Mouse (Mus musculus): ENCODE measurements around the gene Rcc1. TPM values are rescaled to one million over a fixed set of nuclear protein-coding genes. Genes with fewer than 3 reads are reported as not detected.
A peak's percentile ranks its signal among the peaks of the same experiment; 100 is the strongest.

Gene Rcc1
- polyA plus RNA-seq, 1 experiment from 2014 or later, result 66.2 TPM

GRCm38 (mm10) chr4:132352739-132353138, 666 bp downstream of the Rcc1 start:
- peak overlapping the region; percentile 67 for H3K4me2 ChIP-seq
- ATAC-seq (ENCODE audit: insufficient number of reproducible peaks, low FRiP score, low TSS enrichment, low read depth), result no peak
- no peaks in the 10 kb centered on the region for H3K9me3 ChIP-seq
- H3K9ac ChIP-seq, result peak overlapping the region; percentile 86
- peak overlapping the region; percentile 96 for H3K27ac ChIP-seq
- H3K4me3 ChIP-seq, result peak overlapping the region; percentile 75
- peaks cover 17% of the 10 kb centered on the region for H3K4me1 ChIP-seq
- WGBS, result 0% methylated on average over 14 of the region's 14 CpGs
- H3K27me3 ChIP-seq, result no peaks in the 10 kb centered on the region
- peaks cover 34% of the 10 kb centered on the region for H3K36me3 ChIP-seq

DNA sequence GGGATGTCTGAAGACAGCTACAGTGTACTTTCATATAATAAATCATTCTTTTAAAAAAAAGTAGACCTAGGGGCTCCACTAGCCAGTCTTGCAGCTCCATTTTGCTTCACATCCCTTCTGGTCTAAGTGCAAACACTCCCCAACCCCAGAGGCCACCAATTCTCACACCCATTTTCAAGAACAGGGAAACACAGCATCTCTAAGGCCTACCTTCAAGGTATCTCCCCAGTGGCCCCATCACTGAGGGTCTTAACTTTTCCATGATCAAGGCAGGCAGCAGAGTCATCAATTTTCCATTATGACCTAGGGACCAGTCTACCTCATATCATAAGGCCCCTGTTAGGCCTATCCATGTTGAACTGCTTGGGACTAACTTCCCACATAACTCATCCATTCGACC, 2.0 kb downstream of the Rcc1 start:
- no peak overlapping the region for H3K9ac ChIP-seq
- H3K9me3 ChIP-seq, result no peaks in the 10 kb centered on the region
- no peaks in the 10 kb centered on the region for H3K27me3 ChIP-seq
- WGBS, result 39% methylated on average over 1 of the region's 1 CpGs
- peak overlapping the region; percentile 67 for H3K4me2 ChIP-seq
- peaks cover 17% of the 10 kb centered on the region for H3K4me1 ChIP-seq
- H3K4me3 ChIP-seq, result peak overlapping the region; percentile 75
- H3K27ac ChIP-seq, result peak overlapping the region; percentile 19; the same call in 1 of the 2 replicates
- ATAC-seq (ENCODE audit: insufficient number of reproducible peaks, low FRiP score, low TSS enrichment, low read depth), result no peak
- H3K36me3 ChIP-seq, result peaks cover 20% of the 10 kb centered on the region; the same call in 1 of the 2 replicates

GRCm38 (mm10) chr4:132350854-132351253, 2.6 kb downstream of the Rcc1 start:
- 73% methylated on average over 3 of the region's 3 CpGs for WGBS
- no peak overlapping the region for H3K9ac ChIP-seq
- 0 out of 2 replicates have a peak overlapping the region, but pooled peaks have one; percentile 19 for H3K27ac ChIP-seq
- H3K9me3 ChIP-seq, result no peaks in the 10 kb centered on the region
- peaks cover 16% of the 10 kb centered on the region; the same call in 1 of the 2 replicates for H3K36me3 ChIP-seq
- no peak for ATAC-seq (ENCODE audit: insufficient number of reproducible peaks, low FRiP score, low TSS enrichment, low read depth)
- no peaks in the 10 kb centered on the region for H3K27me3 ChIP-seq
- H3K4me3 ChIP-seq, result no peak overlapping the region
- H3K4me1 ChIP-seq, result peaks cover 17% of the 10 kb centered on the region
- no peak overlapping the region for H3K4me2 ChIP-seq

GRCm38 (mm10) chr4:132350123-132350740, 3.2 kb downstream of the Rcc1 start:
- no peaks in the 10 kb centered on the region for H3K9me3 ChIP-seq
- ATAC-seq (ENCODE audit: insufficient number of reproducible peaks, low FRiP score, low TSS enrichment, low read depth), result no peak
- no peaks in the 10 kb centered on the region for H3K27me3 ChIP-seq
- no peak overlapping the region for H3K4me2 ChIP-seq
- 49% methylated on average over 2 of the region's 2 CpGs for WGBS
- H3K4me3 ChIP-seq, result no peak overlapping the region
- H3K27ac ChIP-seq, result peak overlapping the region; percentile 22; the same call in 1 of the 2 replicates
- H3K9ac ChIP-seq, result no peak overlapping the region
- H3K36me3 ChIP-seq, result peaks cover 16% of the 10 kb centered on the region; the same call in 1 of the 2 replicates
- peaks cover 17% of the 10 kb centered on the region for H3K4me1 ChIP-seq

DNA sequence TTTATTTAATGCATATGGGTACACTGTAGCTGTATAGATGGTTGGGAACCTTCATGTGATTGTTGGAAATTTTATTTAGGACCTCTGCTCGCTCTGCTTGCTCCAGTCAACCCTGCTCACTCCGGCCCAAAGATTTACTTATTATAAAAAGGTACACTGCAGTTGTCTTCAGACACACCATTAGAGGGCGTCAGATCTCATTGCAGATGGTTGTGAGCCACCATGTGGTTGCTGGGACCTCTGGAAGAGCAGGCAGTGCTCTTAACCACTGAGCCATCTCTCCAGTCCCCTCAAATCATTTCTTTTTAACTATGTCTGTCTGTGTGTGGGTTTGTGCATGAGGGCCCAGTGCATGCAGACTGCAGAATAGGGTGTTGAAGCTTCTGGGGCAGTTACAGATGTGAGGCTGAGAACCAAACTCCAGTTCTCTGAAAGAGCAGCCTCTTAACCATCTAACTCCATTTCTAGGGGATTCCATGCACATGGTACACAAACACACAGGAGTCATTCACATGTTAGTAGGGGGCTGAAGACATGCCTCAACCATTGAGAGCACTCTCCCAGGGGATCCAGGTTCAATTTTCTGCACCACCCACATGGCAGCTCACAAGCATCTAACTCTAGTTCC, 3.8 kb downstream of the Rcc1 start:
- peaks cover 16% of the 10 kb centered on the region; the same call in 1 of the 2 replicates for H3K36me3 ChIP-seq
- no peak for ATAC-seq (ENCODE audit: insufficient number of reproducible peaks, low FRiP score, low TSS enrichment, low read depth)
- H3K27me3 ChIP-seq, result no peaks in the 10 kb centered on the region
- peaks cover 20% of the 10 kb centered on the region for H3K4me1 ChIP-seq
- H3K9me3 ChIP-seq, result no peaks in the 10 kb centered on the region
- H3K27ac ChIP-seq, result peak overlapping the region; percentile 22
- H3K4me2 ChIP-seq, result no peak overlapping the region
- 64% methylated on average over 3 of the region's 3 CpGs for WGBS
- no peak overlapping the region for H3K9ac ChIP-seq
- no peak overlapping the region for H3K4me3 ChIP-seq

DNA sequence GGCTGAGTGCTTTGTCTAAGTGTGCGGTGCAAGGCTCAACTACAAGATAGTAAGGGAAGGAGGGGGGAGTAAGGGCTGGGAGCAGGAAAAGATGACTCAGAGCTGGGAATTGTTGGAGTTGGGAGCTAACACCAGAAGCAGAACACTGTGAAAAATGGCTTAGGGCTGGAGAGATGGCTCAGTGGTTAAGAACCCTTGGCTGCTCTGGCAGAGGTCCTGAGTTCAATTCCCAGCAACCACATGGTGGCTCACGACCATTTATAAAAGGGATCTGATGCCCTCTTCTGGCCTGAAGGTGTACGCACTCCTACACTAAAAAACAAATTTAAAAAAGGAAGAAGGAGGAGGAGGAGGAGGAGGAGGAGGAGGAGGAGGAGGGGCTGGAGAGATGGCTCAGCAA, 6.7 kb downstream of the Rcc1 start:
- no peak overlapping the region for H3K27ac ChIP-seq

GRCm38 (mm10) chr4:132346261-132346660, 7.1 kb downstream of the Rcc1 start:
- WGBS, result 86% methylated on average over 4 of the region's 4 CpGs
- Histone ChIP-seq H3K27me3 (no peaks in the 10 kb centered on the region), H3K4me3 (no peak overlapping the region), H3K27ac (no peak overlapping the region), H3K9me3 (no peaks in the 10 kb centered on the region), H3K4me1 (peaks cover 26% of the 10 kb centered on the region), H3K4me2 (no peak overlapping the region), H3K9ac (no peak overlapping the region), H3K36me3 (peaks cover 12% of the 10 kb centered on the region; the same call in 1 of the 2 replicates)
- no peak for ATAC-seq (ENCODE audit: insufficient number of reproducible peaks, low FRiP score, low TSS enrichment, low read depth)

More for the DNA sequence above, 6.7 kb downstream of the Rcc1 start:
- 55% methylated on average over 2 of the region's 3 CpGs for WGBS
- Histone ChIP-seq H3K4me3 (no peak overlapping the region), H3K36me3 (peaks cover 16% of the 10 kb centered on the region; the same call in 1 of the 2 replicates), H3K4me1 (peaks cover 30% of the 10 kb centered on the region), H3K27me3 (no peaks in the 10 kb centered on the region), H3K9ac (no peak overlapping the region), H3K9me3 (no peaks in the 10 kb centered on the region), H3K4me2 (no peak overlapping the region)
- ATAC-seq (ENCODE audit: insufficient number of reproducible peaks, low FRiP score, low TSS enrichment, low read depth), result no peak

- H3K9me3 ChIP-seq, result no peaks in the 10 kb centered on the region
- peak overlapping the region; percentile 62 for H3K4me3 ChIP-seq
- H3K36me3 ChIP-seq, result peaks cover 8% of the 10 kb centered on the region; the same call in 1 of the 2 replicates
- H3K4me2 ChIP-seq, result no peak overlapping the region
- no peaks in the 10 kb centered on the region for H3K27me3 ChIP-seq
- no peak for ATAC-seq (ENCODE audit: insufficient number of reproducible peaks, low FRiP score, low TSS enrichment, low read depth)
- WGBS, result 47% methylated on average over 5 of the region's 5 CpGs
- H3K27ac ChIP-seq, result no peak overlapping the region
- H3K4me1 ChIP-seq, result peaks cover 22% of the 10 kb centered on the region
- H3K9ac ChIP-seq, result no peak overlapping the region
Measured at GRCm38 (mm10) chr4:132345843-132346212, 7.6 kb downstream of the Rcc1 start.

DNA sequence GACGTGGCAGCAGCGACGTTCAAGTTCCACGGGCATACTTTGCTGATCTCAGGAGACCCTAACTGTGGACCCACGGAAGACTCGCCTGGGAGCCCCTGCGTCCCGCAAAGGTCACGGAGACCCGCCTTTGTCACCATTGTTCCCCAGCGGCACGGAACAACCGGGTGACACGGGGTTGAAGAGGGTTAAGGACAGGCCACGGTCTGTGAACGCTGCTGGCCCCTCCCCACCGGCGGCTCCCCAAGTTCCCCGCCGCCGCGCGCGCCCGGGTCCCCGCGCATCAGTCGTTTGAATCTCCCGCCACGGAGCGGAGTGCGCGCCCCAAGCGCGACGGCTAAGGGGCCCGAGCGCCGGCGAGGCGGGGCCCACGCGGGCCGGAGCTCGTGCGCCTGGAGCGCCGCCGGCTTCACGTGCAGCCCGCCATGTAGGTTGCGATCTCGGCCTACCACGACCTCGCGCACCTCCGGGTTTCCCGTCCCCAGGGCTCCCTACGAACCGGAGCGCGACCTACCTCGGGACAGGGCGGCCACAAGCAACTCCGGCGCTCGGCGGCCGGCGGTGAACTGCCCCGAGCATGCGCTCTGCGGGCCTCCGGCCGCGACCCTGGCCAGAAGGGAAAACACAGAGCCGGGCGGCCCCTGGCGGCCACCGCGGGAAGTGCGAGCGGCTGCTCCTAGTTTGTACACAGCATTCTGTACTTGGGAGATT, 8.1 kb downstream of the Rcc1 start:
- Histone ChIP-seq H3K9ac (peak overlapping the region; percentile 54), H3K27ac (peak overlapping the region; percentile 52), H3K4me2 (peak overlapping the region; percentile 95), H3K9me3 (no peaks in the 10 kb centered on the region), H3K27me3 (no peaks in the 10 kb centered on the region), H3K4me1 (peaks cover 22% of the 10 kb centered on the region), H3K4me3 (peak overlapping the region; percentile 62), H3K36me3 (peaks cover 8% of the 10 kb centered on the region)
- ATAC-seq (ENCODE audit: insufficient number of reproducible peaks, low FRiP score, low TSS enrichment, low read depth), result peak; percentile 82
- WGBS, result under 1% methylated on average over 82 of the region's 83 CpGs

DNA sequence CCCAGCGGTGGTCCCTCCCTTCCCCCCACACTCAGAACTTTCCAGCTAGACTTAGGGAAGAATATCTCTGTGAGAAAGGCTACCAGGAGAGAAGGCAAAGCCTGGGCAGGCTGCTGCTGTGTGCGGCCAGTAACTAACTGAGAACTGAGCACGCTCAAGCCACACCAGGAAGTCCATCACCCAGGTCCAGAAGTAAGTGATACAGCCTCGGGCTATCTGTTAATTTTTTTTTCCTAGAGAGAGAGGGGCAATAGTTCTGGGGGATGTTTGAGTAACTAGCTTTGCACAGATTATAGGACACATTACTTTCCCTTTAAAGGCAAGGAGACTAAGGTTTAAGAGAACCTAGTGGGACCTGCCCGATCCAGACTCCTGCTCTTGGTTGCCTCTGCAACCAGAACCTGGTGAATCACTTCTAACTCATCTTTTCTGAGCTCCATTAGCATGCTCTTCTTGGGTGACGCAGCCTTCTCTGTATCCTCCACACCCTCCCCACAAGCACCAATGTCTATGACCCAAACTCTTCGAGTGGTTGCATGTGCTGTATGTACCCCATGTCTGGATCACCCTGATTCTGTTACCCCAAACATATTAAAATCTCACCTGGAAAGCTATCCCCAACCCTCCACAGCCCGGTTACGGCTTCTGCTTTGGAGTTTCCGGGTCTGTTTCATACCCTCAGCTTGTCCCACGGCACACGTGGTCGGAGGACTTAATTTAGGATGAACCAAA, 8.8 kb downstream of the Rcc1 start:
- Histone ChIP-seq H3K36me3 (peaks cover 15% of the 10 kb centered on the region), H3K27ac (no peak overlapping the region), H3K9ac (peak overlapping the region; percentile 54), H3K4me2 (peak overlapping the region; percentile 95), H3K27me3 (no peaks in the 10 kb centered on the region), H3K9me3 (no peaks in the 10 kb centered on the region), H3K4me1 (peaks cover 22% of the 10 kb centered on the region), H3K4me3 (peak overlapping the region; percentile 62)
- ATAC-seq (ENCODE audit: insufficient number of reproducible peaks, low FRiP score, low TSS enrichment, low read depth), result no peak
- 3% methylated on average over 13 of the region's 13 CpGs for WGBS

GRCm38 (mm10) chr4:132341451-132341850, 12.0 kb downstream of the Rcc1 start:
- Histone ChIP-seq H3K9ac (no peak overlapping the region), H3K36me3 (peaks cover 41% of the 10 kb centered on the region), H3K4me2 (no peak overlapping the region), H3K27me3 (no peaks in the 10 kb centered on the region), H3K4me3 (no peak overlapping the region), H3K9me3 (no peaks in the 10 kb centered on the region), H3K27ac (no peak overlapping the region), H3K4me1 (peaks cover 22% of the 10 kb centered on the region)
- 88% methylated on average over 3 of the region's 3 CpGs for WGBS
- no peak for ATAC-seq (ENCODE audit: insufficient number of reproducible peaks, low FRiP score, low TSS enrichment, low read depth)

Measured in limb, embryonic 15.5 days (tissue).